Mouse (Mus musculus): ENCODE results near the gene Kank4. TPM values are rescaled to one million over a fixed set of nuclear protein-coding genes. Genes with fewer than 3 reads are reported as not detected.
"Not testable (repeated sequence)": the region's sequence is repeated elsewhere in the genome, so short reads cannot be mapped to it uniquely, and the experiment has no call there.

Gene Kank4
- polyA plus RNA-seq, 1 experiment from 2014 or later, result 0.08 TPM

GRCm38 (mm10) chr4:98733660-98734059 is 83.7 kb downstream of the Kank4 start:
- Histone ChIP-seq H3K9me3 (ENCODE audit: low read length) (no peaks in the 10 kb centered on the region), H3K4me3 (ENCODE audit: low read depth, low read length) (no peak overlapping the region), H3K27me3 (ENCODE audit: insufficient read depth, low read length) (peaks cover 5% of the 10 kb centered on the region; the same call in 1 of the 2 replicates), H3K4me1 (ENCODE audit: insufficient read depth) (no peaks in the 10 kb centered on the region), H3K36me3 (replicated peaks; ENCODE audit: insufficient read depth, low read length) (no peaks in the 10 kb centered on the region), H3K27ac (ENCODE audit: low read depth) (no peak overlapping the region), H3K4me2 (ENCODE audit: low read depth, low read length) (no peak overlapping the region), H3K9ac (replicated peaks) (no peak overlapping the region)
- DNase-seq, result no peak
- 90% methylated on average over 16 of the region's 16 CpGs for WGBS (ENCODE audit: insufficient replicate concordance)
- no peak for TF ChIP-seq EP300 (IDR thresholded peaks at IDR 0.05; ENCODE audit: low read depth)
- no peak for TF ChIP-seq CTCF (IDR thresholded peaks at IDR 0.05; ENCODE audit: low read depth)
- ATAC-seq, result no peak

- DNase-seq (no peak), ATAC-seq (no peak)
- Histone ChIP-seq H3K4me1 (ENCODE audit: insufficient read depth) (peaks cover 4% of the 10 kb centered on the region), H3K4me2 (ENCODE audit: low read depth, low read length) (no peak overlapping the region), H3K27ac (ENCODE audit: low read depth) (no peak overlapping the region), H3K27me3 (ENCODE audit: insufficient read depth, low read length) (peaks cover 28% of the 10 kb centered on the region), H3K36me3 (replicated peaks; ENCODE audit: insufficient read depth, low read length) (no peaks in the 10 kb centered on the region), H3K9me3 (ENCODE audit: low read length) (no peaks in the 10 kb centered on the region), H3K4me3 (ENCODE audit: low read depth, low read length) (no peak overlapping the region), H3K9ac (replicated peaks) (no peak overlapping the region)
- no peak for TF ChIP-seq EP300 (IDR thresholded peaks at IDR 0.05; ENCODE audit: low read depth)
- no peak for TF ChIP-seq CTCF (IDR thresholded peaks at IDR 0.05; ENCODE audit: low read depth)
- WGBS (ENCODE audit: insufficient replicate concordance), result 40% methylated on average over 7 of the region's 7 CpGs
These were observed 88.6 kb downstream of the Kank4 start for GRCm38 (mm10) chr4:98728716-98729115.

- Histone ChIP-seq H3K4me2 (ENCODE audit: low read depth, low read length) (peak overlapping the region; percentile 32; the same call in 1 of the 2 replicates), H3K4me1 (ENCODE audit: insufficient read depth) (peaks cover 4% of the 10 kb centered on the region), H3K36me3 (replicated peaks; ENCODE audit: insufficient read depth, low read length) (no peaks in the 10 kb centered on the region), H3K27me3 (ENCODE audit: insufficient read depth, low read length) (peaks cover 28% of the 10 kb centered on the region), H3K4me3 (ENCODE audit: low read depth, low read length) (peak overlapping the region; percentile 22; the same call in 1 of the 2 replicates), H3K27ac (ENCODE audit: low read depth) (no peak overlapping the region), H3K9ac (replicated peaks) (no peak overlapping the region), H3K9me3 (ENCODE audit: low read length) (no peaks in the 10 kb centered on the region)
- TF ChIP-seq EP300 (IDR thresholded peaks at IDR 0.05; ENCODE audit: low read depth), result no peak
- DNase-seq, result no peak
- WGBS (ENCODE audit: insufficient replicate concordance), result 7% methylated on average over 10 of the region's 10 CpGs
- ATAC-seq, result no peak
These were observed 89.4 kb downstream of the Kank4 start for GRCm38 (mm10) chr4:98727959-98728347.

DNA sequence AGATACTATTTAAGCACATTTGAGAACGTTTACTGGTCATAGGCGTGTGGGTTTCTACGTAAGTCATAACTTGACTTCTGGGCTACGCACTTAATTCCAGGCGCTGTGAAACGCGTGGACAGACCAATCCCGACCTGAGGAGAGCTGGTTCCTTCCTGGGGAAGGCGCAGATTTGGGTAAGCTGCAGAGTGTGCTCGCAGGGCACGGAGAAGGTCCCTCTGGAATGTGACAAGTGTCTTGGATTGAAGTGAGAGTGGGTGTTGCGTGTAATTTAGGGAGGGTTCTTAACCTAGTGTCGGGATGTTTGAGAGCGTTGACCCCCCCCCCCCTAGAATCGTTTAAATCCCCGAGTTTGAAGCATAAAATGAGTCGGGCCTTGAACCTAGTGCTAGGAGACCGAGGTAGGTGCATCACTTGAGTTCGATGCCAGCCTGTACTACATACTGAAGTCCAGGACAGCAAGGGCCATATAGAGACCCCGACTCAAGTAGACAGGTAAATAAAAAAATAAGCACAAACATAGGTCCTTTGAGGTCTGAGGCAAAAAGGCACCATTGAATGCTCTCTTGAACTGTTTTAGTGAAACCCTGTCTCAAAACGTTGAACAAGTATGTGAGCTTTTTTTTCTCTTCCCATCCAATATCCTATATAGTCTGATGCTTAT is 89.9 kb downstream of the Kank4 start:
- Histone ChIP-seq H3K4me2 (ENCODE audit: low read depth, low read length) (peak overlapping the region; percentile 56), H3K36me3 (replicated peaks; ENCODE audit: insufficient read depth, low read length) (no peaks in the 10 kb centered on the region), H3K4me3 (ENCODE audit: low read depth, low read length) (peak overlapping the region; percentile 22; the same call in 1 of the 2 replicates), H3K9me3 (ENCODE audit: low read length) (no peaks in the 10 kb centered on the region), H3K9ac (replicated peaks) (no peak overlapping the region), H3K4me1 (ENCODE audit: insufficient read depth) (peaks cover 4% of the 10 kb centered on the region), H3K27ac (ENCODE audit: low read depth) (no peak overlapping the region), H3K27me3 (ENCODE audit: insufficient read depth, low read length) (peaks cover 28% of the 10 kb centered on the region)
- 5% methylated on average over 21 of the region's 21 CpGs for WGBS (ENCODE audit: insufficient replicate concordance)
- no peak for TF ChIP-seq EP300 (IDR thresholded peaks at IDR 0.05; ENCODE audit: low read depth)
- no peak for TF ChIP-seq CTCF (IDR thresholded peaks at IDR 0.05; ENCODE audit: low read depth)
- DNase-seq (no peak), ATAC-seq (no peak)

DNA sequence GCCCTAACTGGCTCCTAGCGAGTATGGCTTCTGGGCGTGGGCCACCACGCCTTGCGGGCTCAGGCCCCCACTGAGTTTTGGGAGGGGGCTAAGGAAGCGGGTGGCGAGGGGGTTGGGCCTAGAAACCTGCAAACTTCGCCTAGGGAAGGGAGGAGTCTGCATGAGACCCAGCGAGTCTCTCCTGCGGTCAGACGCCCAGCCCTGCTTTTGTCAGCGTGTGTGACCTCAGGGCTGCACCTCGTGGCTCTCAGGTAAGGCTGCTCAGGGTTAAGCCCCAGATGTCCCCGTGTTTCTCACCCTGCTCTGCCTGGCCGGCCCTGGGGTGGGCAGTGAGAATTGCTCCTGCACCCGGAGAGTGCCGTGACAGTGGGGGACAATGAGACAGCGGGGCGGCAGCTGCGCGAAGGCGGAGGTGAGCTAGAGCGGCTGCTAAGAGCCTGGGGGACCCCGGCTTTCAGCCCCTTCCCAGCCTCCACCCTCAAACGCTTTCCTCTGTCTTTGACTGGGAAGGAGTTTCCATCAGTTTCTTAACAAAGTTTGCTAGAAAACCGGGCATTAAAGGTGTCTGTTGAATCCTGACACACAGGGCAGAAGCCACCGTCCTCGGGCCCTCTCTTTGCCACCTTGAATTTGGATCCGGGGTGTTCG is 90.6 kb downstream of the Kank4 start, which contains the start of gene L1td1:
L1td1 (plus strand) TSS at position 145 of the 648 bp plus-strand sequence.
- TF ChIP-seq CTCF (IDR thresholded peaks at IDR 0.05; ENCODE audit: low read depth) (no peak), EP300 (IDR thresholded peaks at IDR 0.05; ENCODE audit: low read depth) (no peak)
- peak; percentile 18 for DNase-seq
- WGBS (ENCODE audit: insufficient replicate concordance), result 6% methylated on average over 29 of the region's 29 CpGs
- H3K27me3 ChIP-seq (ENCODE audit: insufficient read depth, low read length), result peaks cover 28% of the 10 kb centered on the region
- H3K36me3 ChIP-seq (replicated peaks; ENCODE audit: insufficient read depth, low read length), result no peaks in the 10 kb centered on the region
- no peaks in the 10 kb centered on the region for H3K9me3 ChIP-seq (ENCODE audit: low read length)
- no peak within 1 kb of the TSS for H3K27ac ChIP-seq (ENCODE audit: low read depth)
- no peak within 1 kb of the TSS for H3K9ac ChIP-seq (replicated peaks)
- H3K4me1 ChIP-seq (ENCODE audit: insufficient read depth), result peaks cover 4% of the 10 kb centered on the region
- ATAC-seq, result no peak
- H3K4me3 ChIP-seq (ENCODE audit: low read depth, low read length), result peak within 1 kb of the TSS; percentile 22
- peak within 1 kb of the TSS; percentile 56 for H3K4me2 ChIP-seq (ENCODE audit: low read depth, low read length)

GRCm38 (mm10) chr4:98725439-98725838 is 91.9 kb downstream of the Kank4 start:
- Histone ChIP-seq H3K4me3 (ENCODE audit: low read depth, low read length) (no peak overlapping the region), H3K27ac (ENCODE audit: low read depth) (no peak overlapping the region), H3K36me3 (replicated peaks; ENCODE audit: insufficient read depth, low read length) (no peaks in the 10 kb centered on the region), H3K27me3 (ENCODE audit: insufficient read depth, low read length) (peaks cover 28% of the 10 kb centered on the region), H3K4me2 (ENCODE audit: low read depth, low read length) (no peak overlapping the region), H3K9ac (replicated peaks) (no peak overlapping the region), H3K4me1 (ENCODE audit: insufficient read depth) (peaks cover 4% of the 10 kb centered on the region), H3K9me3 (ENCODE audit: low read length) (no peaks in the 10 kb centered on the region)
- WGBS (ENCODE audit: insufficient replicate concordance), result 27% methylated on average over 4 of the region's 4 CpGs
- ATAC-seq (no peak), DNase-seq (no peak)
- TF ChIP-seq EP300 (IDR thresholded peaks at IDR 0.05; ENCODE audit: low read depth) (no peak), CTCF (IDR thresholded peaks at IDR 0.05; ENCODE audit: low read depth) (peak; percentile 33; the same call in 1 of the 2 replicates)

GRCm38 (mm10) chr4:98724682-98725081 is 92.7 kb downstream of the Kank4 start:
- not testable (repeated sequence) for DNase-seq; H3K4me3 ChIP-seq (ENCODE audit: low read depth, low read length); H3K36me3 ChIP-seq (replicated peaks; ENCODE audit: insufficient read depth, low read length); ATAC-seq; H3K9me3 ChIP-seq (ENCODE audit: low read length); H3K9ac ChIP-seq (replicated peaks); H3K4me1 ChIP-seq (ENCODE audit: insufficient read depth); H3K27ac ChIP-seq (ENCODE audit: low read depth); H3K4me2 ChIP-seq (ENCODE audit: low read depth, low read length)
- WGBS (ENCODE audit: insufficient replicate concordance), result 69% methylated on average over 1 of the region's 1 CpGs
- H3K27me3 ChIP-seq (ENCODE audit: insufficient read depth, low read length), result peaks cover 28% of the 10 kb centered on the region

Measured in liver, postnatal 0 days (tissue).